Mouse (Mus musculus) kidney, postnatal 4 days (tissue): ENCODE data around the gene Slc6a21.
A peak's percentile ranks its signal among the peaks of the same experiment; 100 is the strongest.

ENCODE experiments used
- DNase-seq, 2 experiments: peaks; one replicate each; pipeline ENCODE4 v3.0.0; 2021; ENCODE audit warnings: mixed read lengths in 2 of 2

Slc6a21 gene

DNA sequence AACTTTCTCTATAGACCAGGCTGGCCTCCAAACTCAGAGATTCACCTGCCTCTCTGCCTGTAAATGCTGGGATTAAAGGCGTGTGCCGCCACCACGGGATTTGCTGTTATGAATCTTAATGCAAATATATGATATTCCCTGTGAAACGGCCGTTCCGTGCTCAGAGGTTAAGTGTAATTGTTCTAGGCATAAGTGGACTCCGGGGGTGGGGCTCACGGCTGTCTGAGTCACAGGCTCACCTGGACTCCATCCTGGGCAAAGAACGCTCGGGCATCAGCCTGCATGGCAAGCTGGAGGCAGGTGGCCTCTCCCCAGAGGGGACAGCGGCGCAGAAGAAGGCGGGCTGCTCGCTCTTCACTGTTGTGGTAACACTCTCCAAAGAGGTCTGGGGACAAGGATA, 39.2 kb downstream of the Slc6a21 start:
- DNase-seq, result no peak

DNA sequence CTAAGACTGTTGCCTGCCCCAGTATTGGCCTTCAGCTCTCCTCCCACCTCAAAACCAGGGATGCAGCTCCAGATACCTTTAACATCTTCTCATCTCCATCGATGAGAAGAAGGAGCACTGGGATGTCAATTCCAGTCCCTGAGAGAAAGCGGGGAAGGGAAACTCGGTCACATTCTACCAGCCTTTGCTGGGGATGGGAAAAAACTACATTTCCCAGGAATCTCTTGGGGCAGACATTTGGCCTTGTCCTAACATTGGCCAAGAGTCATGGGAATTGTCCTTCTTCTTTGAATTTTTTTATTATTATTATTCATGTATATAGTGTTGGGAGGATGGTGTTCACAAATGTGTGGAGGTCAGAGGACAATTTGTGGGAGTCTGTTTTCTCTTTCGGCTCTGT, 44.9 kb downstream of the Slc6a21 start:
- DNase-seq, result no peak

GRCm38 (mm10) chr7:45323069-45323468, 45.8 kb downstream of the Slc6a21 start:
- DNase-seq, result no peak

GRCm38 (mm10) chr7:45325800-45326199, 48.5 kb downstream of the Slc6a21 start:
- no peak for DNase-seq

DNA sequence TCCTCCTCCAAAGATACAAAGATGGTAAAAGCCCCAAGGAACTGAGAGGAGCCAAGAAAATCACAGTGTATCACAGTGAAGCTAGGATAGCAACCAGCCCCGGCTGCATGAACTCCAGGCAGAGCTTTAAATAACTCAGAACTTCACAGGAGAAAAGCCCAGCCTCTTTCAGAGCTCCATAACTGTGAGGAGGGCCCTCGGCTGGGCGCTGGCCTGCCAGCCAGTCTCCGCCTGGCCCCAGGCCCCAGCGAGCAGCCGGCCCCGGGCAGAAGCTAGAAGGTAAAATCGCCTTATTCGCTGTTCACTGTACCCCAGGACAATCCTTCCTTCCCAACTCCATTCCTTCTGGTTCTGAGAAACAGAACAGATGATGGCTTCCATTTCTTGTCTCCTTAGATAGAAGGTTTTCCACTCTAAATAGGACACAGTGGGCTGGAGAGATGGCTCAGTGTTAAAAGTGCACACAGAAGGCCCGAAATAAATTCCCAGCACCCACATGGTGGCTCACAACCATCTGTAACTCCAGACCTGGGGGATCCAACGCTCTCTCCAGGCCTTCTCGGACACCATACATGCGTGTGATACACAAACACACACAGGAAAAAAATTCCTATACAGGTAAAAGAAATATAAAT, 51.6 kb downstream of the Slc6a21 start:
- no peak for DNase-seq

GRCm38 (mm10) chr7:45331502-45331901, 54.2 kb downstream of the Slc6a21 start:
- no peak for DNase-seq

GRCm38 (mm10) chr7:45332685-45333425, 55.5 kb downstream of the Slc6a21 start:
- peak; percentile 72 to 82 for DNase-seq

DNA sequence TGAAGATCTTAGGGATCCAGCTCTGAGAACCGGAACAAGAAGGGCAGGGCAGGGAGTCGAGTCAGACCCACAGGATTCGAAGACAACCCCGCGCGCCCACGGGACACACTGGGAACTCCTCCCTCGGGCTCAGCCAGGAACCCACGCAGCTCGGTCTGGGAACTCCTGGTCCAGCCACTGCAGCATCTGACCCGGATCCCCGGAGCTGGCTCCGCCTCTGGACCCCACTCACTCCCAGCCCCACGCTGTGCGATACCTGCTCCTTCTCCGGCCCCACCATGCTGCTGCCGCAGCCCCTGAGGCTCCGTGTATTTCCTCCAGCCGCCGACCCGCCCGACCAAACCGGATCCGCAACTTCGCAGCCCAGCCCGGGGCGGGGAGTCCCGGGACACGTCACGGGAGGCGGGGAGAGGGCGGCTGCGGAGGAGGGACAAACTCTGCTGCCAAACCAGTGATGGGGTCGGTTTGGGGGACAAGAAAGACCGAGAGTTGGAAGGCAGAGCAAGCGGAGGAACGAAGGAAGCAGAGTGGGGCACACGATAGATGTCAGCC, 56.2 kb downstream of the Slc6a21 start, which contains the start of gene Trpm4:
Gene Trpm4, minus strand, starts transcription at position 350 of the 552 bp plus-strand sequence.
- DNase-seq, result peak; percentile 93 to 94

DNA sequence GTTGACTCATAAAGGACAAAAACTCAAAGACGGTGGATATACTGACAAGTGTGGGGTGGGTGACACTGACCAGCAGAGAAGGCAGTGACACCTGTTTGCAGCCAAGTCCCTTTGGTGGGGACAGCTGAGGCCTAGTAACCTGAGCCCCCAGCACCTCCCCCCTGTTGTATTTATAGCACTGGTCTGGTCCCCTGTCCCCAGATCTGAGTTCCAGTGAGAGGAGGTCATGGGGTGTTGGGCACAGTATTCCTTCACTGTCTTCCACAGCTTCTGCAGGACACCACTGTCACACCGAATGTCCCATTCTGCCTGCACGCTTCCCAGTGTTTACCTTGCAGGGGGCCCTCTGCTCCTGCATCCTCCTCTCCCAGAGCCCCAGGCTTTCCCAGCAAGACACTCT, 57.3 kb downstream of the Slc6a21 start:
- DNase-seq, result peak in 1 of 2 experiments; percentile 22

DNA sequence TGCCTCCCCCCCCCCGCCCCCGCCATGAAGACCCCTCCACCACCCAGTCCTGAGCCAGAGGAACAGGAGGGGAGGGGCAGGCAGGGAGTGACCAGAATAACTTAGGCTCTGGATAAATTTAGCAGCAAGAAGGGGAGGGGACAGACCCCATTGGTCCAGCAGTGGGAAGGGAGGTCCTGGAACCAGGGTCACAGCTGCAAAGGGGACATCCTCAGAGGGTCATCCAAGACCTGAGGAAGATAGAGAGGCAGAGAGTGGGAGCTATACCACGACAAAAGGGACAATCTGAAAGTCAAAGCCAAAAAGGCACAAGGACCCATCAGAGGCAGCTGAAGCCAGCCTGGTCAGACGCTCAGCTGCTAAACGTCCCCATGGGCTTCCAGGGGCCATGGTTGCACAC, 57.7 kb downstream of the Slc6a21 start, which contains the start of gene Hrc:
Gene Hrc, plus strand, starts transcription at position 235 of the 400 bp plus-strand sequence.
- peak in 1 of 2 experiments; percentile 29 for DNase-seq

DNA sequence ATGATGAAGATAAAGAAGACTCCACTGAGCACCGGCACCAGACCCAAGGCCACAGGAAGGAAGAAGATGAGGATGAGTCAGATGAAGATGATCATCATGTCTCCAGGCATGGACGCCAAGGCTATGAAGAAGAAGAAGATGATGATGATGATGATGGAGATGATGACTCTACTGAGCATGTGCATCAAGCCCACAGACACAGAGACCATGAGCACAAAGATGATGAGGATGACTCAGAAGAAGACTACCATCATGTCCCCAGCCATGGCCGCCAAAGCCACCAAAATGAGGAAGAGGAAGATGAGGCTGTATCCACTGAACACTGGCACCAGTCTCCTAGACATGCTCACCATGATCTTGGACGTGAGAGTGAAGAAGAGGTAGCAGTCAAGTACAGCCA, 59.0 kb downstream of the Slc6a21 start:
- DNase-seq, result no peak

- no peak for DNase-seq
Measured at GRCm38 (mm10) chr7:45337469-45337868, 60.2 kb downstream of the Slc6a21 start.

DNA sequence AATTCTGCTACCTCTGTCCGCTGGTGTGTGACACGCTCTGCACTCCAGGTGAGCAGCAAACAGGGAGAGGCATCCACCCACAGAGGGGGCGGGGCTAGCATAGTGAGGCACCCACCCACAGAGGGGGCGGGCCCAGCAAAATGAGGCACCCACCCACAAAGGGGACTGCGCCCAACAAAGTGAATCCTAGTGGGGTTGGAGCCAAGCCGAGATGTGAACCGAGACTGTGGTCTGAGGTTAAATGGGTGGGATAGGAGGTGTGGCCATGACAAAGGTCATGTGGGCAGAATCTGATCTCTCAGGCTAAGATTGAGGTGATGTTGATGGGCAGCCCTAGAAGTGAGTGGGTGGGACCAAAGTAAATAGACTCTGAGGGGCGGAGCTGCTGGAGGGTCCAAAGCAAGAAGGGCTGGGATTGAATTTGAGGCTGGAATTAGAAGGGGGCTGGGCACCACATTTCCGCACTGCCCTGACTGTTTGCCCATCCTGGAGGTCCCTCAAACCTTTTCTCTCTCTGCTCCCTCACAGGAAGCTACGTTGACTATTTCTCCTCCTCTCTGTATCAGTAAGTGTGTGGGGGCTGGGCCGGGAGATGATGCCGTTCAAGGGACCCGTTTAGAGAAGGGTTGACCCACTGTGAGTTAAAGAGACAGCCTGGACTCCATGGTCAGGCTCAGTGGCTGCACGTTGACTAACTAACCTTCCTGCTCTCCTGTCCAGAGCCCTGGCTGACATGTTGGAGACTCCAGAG, 61.0 kb downstream of the Slc6a21 start:
- peak; percentile 79 to 83 for DNase-seq
